Mouse (Mus musculus) kidney, adult 8-10 months (tissue): ENCODE measurements around the gene Akr1c12.
"Not testable (repeated sequence)": the region's sequence is repeated elsewhere in the genome, so short reads cannot be mapped to it uniquely, and the experiment has no call there.

ENCODE experiments used
- DNase-seq, 2 experiments: peaks; one replicate each; pipeline ENCODE4 v3.0.0; 2022

The Akr1c12 gene

DNA sequence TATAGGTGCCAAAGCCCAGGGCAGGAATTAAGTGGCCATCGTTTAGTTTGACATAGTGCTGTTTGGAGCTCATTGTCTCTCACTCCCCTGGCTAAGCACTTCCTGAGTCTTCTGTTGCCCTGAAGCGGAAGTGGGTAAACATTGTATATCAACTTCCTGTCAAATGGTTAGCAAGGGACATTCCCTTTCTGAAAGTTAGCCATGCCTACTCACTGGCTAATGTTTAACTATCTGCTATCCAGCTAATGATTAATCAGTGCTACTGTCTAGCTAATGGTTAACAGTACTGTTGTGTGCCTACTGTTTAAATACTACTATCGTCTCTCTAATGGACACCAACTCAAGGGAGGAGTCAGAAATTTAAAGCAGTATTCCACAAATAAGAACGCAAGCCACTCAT is at the start of gene Akr1c12:
Gene Akr1c12, minus strand, starts transcription at position 150 of the 400 bp plus-strand sequence.
- peak; percentile 45 to 77 for DNase-seq

DNA sequence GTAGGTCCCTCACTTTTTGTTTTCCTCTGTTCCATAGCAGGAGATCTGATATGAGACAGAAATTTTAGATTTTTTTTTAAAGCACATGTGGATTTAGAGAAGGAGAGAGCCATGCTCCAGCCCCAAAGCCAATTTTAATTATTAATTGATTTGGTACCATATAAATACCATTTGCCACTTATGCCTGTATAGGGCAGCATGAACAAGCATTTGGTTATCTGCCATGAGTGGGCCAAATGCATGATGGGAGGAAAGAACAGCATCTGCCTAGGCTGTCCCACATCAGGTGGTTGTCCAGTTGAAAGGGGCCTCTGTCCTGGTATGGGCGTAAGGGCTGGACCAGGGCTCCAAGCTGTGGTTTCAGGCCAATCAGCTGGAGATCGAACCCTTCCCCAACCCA is 39.5 kb upstream of the Akr1c12 start:
- DNase-seq = no peak

GRCm38 (mm10) chr13:4313907-4314306 is 34.7 kb upstream of the Akr1c12 start:
- DNase-seq = no peak

- DNase-seq = peak; percentile 51 to 83
These were observed 25.8 kb upstream of the Akr1c12 start for GRCm38 (mm10) chr13:4304861-4305565.

GRCm38 (mm10) chr13:4296991-4297390 is 17.8 kb upstream of the Akr1c12 start:
- DNase-seq = no peak

- peak; percentile 36 to 63 for DNase-seq
These were observed 2.5 kb upstream of the Akr1c12 start for GRCm38 (mm10) chr13:4281471-4282412.

GRCm38 (mm10) chr13:4277526-4277925 is 1.7 kb downstream of the Akr1c12 start:
- no peak for DNase-seq

DNA sequence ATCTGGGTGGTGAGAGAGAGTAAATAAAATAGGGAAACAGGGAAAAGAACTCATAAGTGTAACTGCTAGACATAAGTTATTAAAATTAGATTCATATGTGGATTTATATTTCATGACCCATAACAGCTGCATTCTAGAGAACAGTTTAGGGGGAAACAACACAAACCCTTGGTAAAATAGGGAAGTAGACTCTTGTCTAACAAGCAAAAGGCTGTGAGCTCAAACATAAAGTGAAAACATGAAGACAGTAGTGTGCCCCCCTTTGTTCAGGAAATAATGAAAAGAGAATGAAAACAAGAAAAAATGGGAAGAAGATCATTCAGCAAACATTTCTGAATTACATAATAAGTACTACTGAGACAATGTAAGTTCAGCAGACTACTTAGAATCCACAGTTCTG is 8.4 kb downstream of the Akr1c12 start:
- DNase-seq = no peak

DNA sequence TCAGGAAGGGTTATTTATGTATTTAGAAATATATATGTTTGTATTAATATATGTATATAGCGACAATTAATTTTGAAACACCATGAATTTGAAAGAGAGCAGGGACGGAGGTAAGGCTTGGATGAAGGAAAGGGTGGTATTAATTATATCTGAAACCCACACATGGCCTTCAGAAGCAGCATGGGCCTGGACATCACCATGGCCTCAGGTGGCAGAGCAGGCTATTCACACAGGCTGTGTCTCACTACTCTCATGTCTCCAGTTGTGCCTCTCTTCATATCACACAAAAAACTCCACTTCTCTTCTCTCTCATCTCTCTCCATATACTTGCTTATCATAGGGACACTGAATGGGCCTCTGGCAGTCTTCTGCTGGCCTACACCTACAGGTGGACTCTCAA is 13.8 kb downstream of the Akr1c12 start:
- not testable (repeated sequence) for DNase-seq

DNA sequence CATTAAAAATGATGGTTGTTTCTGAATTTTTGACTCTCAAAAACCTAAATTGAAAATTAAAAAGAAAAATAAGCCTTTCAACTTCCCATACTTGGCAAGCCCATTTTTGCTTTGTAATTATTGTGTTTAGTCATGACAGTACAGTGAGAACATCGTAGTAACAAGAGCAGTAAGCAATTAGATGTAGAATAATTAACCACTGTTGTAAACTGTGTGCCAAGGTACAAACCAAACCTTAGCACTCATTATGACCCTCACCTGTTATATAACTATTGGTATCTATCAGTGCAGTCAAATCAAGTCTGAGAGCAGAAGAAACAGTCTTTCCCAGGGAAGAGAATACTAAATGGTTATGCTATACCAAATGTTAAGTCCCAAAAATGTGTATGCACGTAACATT is 14.2 kb downstream of the Akr1c12 start:
- DNase-seq = peak in 1 of 2 experiments; percentile 65

DNA sequence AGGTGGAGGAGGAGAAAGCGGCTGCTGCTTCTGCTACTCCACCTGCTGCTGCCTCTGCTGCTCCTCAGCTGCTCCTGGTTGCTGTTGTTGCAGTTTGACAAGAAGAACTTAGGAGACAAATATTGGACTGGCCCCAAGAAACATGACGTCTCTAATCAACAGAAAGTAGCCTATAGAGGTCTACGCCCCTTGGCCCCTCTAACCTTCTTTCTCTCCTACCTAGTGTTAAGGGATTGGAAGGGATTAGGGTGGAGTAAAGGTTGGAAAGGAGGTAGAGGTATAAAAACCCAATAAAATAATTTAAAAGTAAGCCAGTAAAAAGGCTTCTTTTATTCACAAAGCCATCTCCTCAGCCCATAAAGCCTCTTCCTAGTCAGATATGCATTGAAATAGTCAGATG is 14.6 kb downstream of the Akr1c12 start:
- DNase-seq = no peak

GRCm38 (mm10) chr13:4257349-4257748 is 21.9 kb downstream of the Akr1c12 start:
- no peak for DNase-seq

GRCm38 (mm10) chr13:4256894-4257293 is 22.3 kb downstream of the Akr1c12 start:
- not testable (repeated sequence) for DNase-seq

DNA sequence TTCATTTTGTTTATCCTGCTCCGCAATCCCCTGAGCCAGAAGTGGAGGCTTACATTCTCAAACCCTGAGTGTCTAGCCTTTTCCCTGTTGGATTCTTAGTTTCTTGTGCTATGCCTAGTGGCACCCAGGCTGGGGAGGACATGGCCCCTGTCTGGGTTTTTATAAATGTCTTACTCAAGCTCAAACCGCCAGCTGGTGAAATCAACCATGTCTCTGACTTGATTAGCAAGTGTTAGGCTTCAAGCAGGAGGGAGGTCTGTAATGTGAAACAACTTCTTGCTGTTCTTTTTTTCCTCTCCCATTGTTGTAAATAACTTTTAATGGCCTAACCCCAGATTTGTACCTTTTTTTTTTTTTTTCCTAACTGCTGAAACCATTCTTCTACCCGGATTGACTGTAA is 29.9 kb downstream of the Akr1c12 start:
- no peak for DNase-seq

- DNase-seq = peak; percentile 75 to 79
These were observed 34.2 kb downstream of the Akr1c12 start for GRCm38 (mm10) chr13:4244861-4245559.

GRCm38 (mm10) chr13:4233536-4234172 is 45.6 kb downstream of the Akr1c12 start:
- peak; percentile 79 to 93 for DNase-seq

GRCm38 (mm10) chr13:4233135-4233534 is 46.1 kb downstream of the Akr1c12 start:
- peak in 1 of 2 experiments; percentile 17 for DNase-seq

- DNase-seq = no peak
These were observed 48.2 kb downstream of the Akr1c12 start for GRCm38 (mm10) chr13:4230841-4231623.

DNA sequence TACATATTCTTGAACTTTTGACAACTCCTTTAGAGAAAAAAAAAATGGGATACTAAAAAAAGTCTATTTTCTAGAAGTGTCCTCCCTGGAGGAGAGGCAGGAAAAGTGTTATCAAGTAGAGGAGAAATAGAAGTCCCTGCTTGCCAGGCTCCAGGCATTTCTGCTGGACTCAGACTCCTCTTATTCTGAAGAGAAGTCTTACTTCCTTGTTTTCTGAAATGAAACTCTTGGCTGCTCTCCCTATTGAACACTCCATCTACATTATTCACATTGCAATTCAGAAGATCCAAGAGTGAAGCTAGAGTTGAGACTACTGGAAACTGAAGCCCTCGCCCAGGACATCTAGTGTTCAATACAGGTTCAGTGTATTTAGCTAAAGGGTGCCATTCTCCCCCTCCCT is 50.8 kb downstream of the Akr1c12 start, which contains the start of gene Akr1c19:
Gene Akr1c19, plus strand, starts transcription at position 260 of the 400 bp plus-strand sequence.
- peak in 1 of 2 experiments; percentile 38 for DNase-seq
